Mouse (Mus musculus) heart, postnatal 14 days (tissue): ENCODE measurements around the gene Olfr803. TPM values are rescaled to one million over a fixed set of nuclear protein-coding genes. Genes with fewer than 3 reads are reported as not detected.

Source experiments
- DNase-seq, 2 experiments: peaks; one replicate each; pipeline ENCODE4 v3.0.0; 2021 to 2022
- intact Hi-C: fragments of 180-260 bp; cut with DNase I; formaldehyde crosslinking; loops from one replicate; pipeline ENCODE4 v1.15.1; 2025
- long read RNA-seq, 2 experiments: library from polyadenylated mRNA; stranded (forward); transcript quantifications; one replicate each; pipeline ENCODE4 v2.0.0; 2021
- microRNA-seq, 2 experiments: library from miRNA; unstranded; fragments of <30 nt; microRNA quantifications; one replicate each; pipeline ENCODE4 v1.2.0; 2021 to 2022
- total RNA-seq, 2 experiments: library from RNA; stranded (reverse); gene quantifications; 2 replicates each; pipeline ENCODE4 v1.2.3; 2021

Gene Olfr803
- total RNA-seq: not detected
- long read RNA-seq, experiment 1: 0 reads
- long read RNA-seq, experiment 2: 0 reads

- no peak for DNase-seq
- intact Hi-C loops: no loop called here
Measured at GRCm38 (mm10) chr10:129694186-129694585, at the start of gene Olfr803. Gene Olfr803, minus strand, starts transcription at chr10:129694286.

GRCm38 (mm10) chr10:129741821-129742220, 47.7 kb upstream of the Olfr803 start, which contains the start of gene Olfr806:
Gene Olfr806, minus strand, starts transcription at chr10:129741921.
- intact Hi-C loops: no loop called here
- DNase-seq: no peak

- intact Hi-C loops: no loop called here
- DNase-seq: no peak
Measured at GRCm38 (mm10) chr10:129729275-129729674, 35.2 kb upstream of the Olfr803 start, which contains the start of gene Olfr805. Gene Olfr805, minus strand, starts transcription at chr10:129729375.

- intact Hi-C loops: no loop called here
- DNase-seq: no peak
Measured at GRCm38 (mm10) chr10:129702910-129703309, 8.8 kb upstream of the Olfr803 start, which contains the start of gene Olfr804. Gene Olfr804, plus strand, starts transcription at chr10:129703210.

DNA sequence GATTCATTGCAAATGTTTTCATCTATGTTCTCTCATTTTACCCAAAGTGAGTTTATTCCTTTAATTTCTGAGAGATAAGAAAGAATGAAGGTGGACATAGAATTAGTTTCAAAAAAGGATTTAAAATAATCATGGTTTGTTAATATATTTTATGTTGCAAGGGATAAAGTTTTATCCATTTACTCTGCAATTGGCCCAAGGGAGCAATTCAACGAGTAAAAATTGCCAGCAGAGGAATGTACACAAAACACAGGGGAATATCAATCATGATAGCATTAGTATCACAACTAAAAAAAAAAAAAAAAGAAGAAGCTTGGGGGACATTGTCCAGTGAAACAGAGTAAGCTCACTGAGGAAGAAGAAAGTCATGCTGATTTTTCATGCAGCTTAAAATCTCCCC, 6.0 kb downstream of the Olfr803 start, which contains the start of gene Olfr802:
TSS of gene Olfr802 (minus strand) at position 101 of the 400 bp plus-strand sequence.
- DNase-seq: no peak
- intact Hi-C loops: no loop called here

DNA sequence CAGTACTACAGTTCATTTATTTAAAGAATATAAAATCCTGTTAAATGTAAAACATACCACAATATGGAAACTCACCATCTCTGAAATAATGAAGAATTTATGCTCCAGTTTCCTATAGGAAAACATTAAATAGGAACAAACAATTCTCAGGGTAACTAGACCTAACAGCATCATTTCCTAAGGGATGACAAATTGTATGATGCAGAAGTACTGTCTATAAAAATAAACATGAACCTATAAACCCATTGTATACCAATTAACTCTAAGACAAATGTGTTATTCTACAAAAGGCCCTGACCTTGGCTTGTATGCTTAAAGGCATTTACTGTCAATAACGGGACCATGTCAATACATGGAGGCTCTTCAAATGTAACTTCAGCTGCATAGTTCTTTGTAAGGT, 20.3 kb downstream of the Olfr803 start, which contains the start of gene Olfr801:
TSS of gene Olfr801 (minus strand) at position 101 of the 400 bp plus-strand sequence.
- intact Hi-C loops: no loop called here
- DNase-seq: no peak

DNA sequence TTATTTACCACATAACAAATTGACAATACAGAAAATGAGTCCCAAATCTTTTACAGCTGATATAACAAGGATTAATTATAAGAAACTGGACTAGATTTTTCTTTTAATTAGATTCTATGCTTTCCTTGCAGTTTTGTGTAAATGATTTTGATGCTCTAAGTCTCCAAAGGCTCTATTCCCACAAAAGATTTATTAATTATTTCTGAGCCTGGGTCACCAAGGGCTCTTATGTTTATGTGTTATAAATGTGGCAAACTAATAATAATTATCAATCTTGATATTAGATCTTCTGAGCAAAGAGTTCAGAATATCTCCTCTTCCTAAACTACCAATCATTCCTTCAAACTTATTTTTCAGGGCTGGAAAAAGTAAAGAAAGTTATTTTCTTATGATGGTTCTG, 36.7 kb downstream of the Olfr803 start, which contains the start of gene Olfr800:
TSS of gene Olfr800 (plus strand) at position 301 of the 400 bp plus-strand sequence.
- intact Hi-C loops: no loop called here
- no peak for DNase-seq

GRCm38 (mm10) chr10:129651763-129652162, 42.3 kb downstream of the Olfr803 start:
- intact Hi-C loops: no loop called here

More at GRCm38 (mm10) chr10:129651763-129652162, 42.3 kb downstream of the Olfr803 start:
- no peak for DNase-seq

Small RNAs within 50 kb of the gene (microRNA-seq; reads per million reads assigned to microRNA genes)
- gene Gm24485: 0 reads per million in 2 experiments

Other genes starting within 250 kb of the Olfr803 start
- gene Olfr787, start 232.4 kb downstream of the Olfr803 start, total RNA-seq: not detected
- not detected for gene Olfr788, start 223.3 kb downstream of the Olfr803 start, total RNA-seq
- not detected for gene Olfr789, start 209.5 kb downstream of the Olfr803 start, total RNA-seq
- gene Olfr790, start 195.8 kb downstream of the Olfr803 start, total RNA-seq: not detected
- not detected for gene Olfr791, start 172.5 kb downstream of the Olfr803 start, total RNA-seq
- not detected for gene Olfr792, start 155.1 kb downstream of the Olfr803 start, total RNA-seq
- not detected for gene Olfr794, start 126.6 kb downstream of the Olfr803 start, total RNA-seq
- not detected for gene Olfr796, start 81.7 kb downstream of the Olfr803 start, total RNA-seq
- not detected for gene Olfr798, start 66.4 kb downstream of the Olfr803 start, total RNA-seq
- not detected for gene Olfr799, start 56.8 kb downstream of the Olfr803 start, total RNA-seq
- not detected for gene Olfr800, start 36.6 kb downstream of the Olfr803 start, total RNA-seq
- gene Olfr801, start 20.4 kb downstream of the Olfr803 start, total RNA-seq: not detected
- gene Olfr802, start 6.1 kb downstream of the Olfr803 start, total RNA-seq: not detected
- not detected for gene Olfr804, start 8.9 kb upstream of the Olfr803 start, total RNA-seq
- gene Olfr805, start 35.1 kb upstream of the Olfr803 start, total RNA-seq: not detected
- gene Olfr806, start 47.6 kb upstream of the Olfr803 start, total RNA-seq: not detected
- gene Olfr807, start 63.5 kb upstream of the Olfr803 start, total RNA-seq: not detected
- not detected for gene Olfr808, start 71.2 kb upstream of the Olfr803 start, total RNA-seq
- gene Olfr809, start 80.4 kb upstream of the Olfr803 start, total RNA-seq: not detected
- not detected for gene Olfr810, start 100.6 kb upstream of the Olfr803 start, total RNA-seq
- not detected for gene Olfr811, start 110.1 kb upstream of the Olfr803 start, total RNA-seq
- gene Olfr812, start 151.8 kb upstream of the Olfr803 start, total RNA-seq: not detected
- gene Olfr813, start 161.1 kb upstream of the Olfr803 start, total RNA-seq: not detected
- not detected for gene Olfr814, start 185.6 kb upstream of the Olfr803 start, total RNA-seq
- gene Olfr815, start 211.6 kb upstream of the Olfr803 start, total RNA-seq: not detected
- not detected for gene Olfr816, start 221.3 kb upstream of the Olfr803 start, total RNA-seq